Comparison of ENCODE assay signal across 22 mouse cellular contexts in the genomic region with DNA sequence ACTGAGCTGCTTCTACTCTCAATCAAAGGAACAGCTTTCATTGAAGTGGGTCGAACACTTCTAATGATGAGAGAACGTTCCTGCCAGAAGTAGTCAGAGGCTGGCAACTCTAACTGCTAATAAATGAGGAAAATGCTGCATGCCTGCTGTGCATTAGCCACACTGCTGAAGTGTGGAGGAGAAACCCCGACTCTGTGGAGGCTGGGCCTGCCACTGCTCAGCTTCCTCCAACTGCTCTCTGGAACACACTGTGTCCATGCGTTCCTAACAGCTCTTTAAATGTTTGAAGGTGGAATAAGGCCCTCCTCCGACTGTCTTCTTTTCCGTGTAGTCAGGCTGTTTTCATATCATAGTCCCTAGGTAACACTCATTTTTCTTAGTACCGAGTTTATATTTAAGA.
A peak's percentile ranks its signal among the peaks of the same experiment; 100 is the strongest.
DNase-seq lines count a peak whose midpoint lies in the region; ATAC-seq lines count a peak whose summit lies in the region.
"Had no signal": no experiment of that assay in that cellular context is flagged by ENCODE, and none has a peak within 500 bp of the region (broad histone marks: within the 10 kb centered on the region; RNA-seq: fewer than 3 reads in every experiment).

No protein-coding gene starts in this region.

- DNase-seq in frontal cortex, postnatal 14 days (ENCODE audit: low spot score in 2 of 2): no peak
- peak; percentile 7 to 19 for DNase-seq in layer of hippocampus, postnatal 36 days
- DNase-seq in layer of hippocampus, adult 9-11 months: no peak
- DNase-seq in right cerebral cortex, postnatal 36 days (ENCODE audit: low spot score in 2 of 2): peak; percentile 5 to 40
- DNase-seq in right cerebral cortex, postnatal 25 days: no peak
- peak; percentile 11 for DNase-seq in telencephalon, adult 2 months (ENCODE audit: low read depth, low spot score)
- no peak for DNase-seq in lung, postnatal 36 days
- DNase-seq: adrenal gland, adult 2 months; adrenal gland, postnatal 36 days; cerebellum, adult 8-10 months; cerebellum, postnatal 36 days; gastrocnemius, postnatal 14 days; heart, postnatal 4 days; kidney, adult 9 months; kidney, postnatal 10 days; left cerebral cortex, postnatal 4 days; lung, embryonic 14.5 days; lung, postnatal 14 days had no signal

- ATAC-seq in frontal cortex, adult (ENCODE audit: low TSS enrichment): peak; percentile 67; the same call in 1 of the 2 replicates
- ATAC-seq: activated CD4-positive, CD25-positive, alpha-beta regulatory T cell, adult 4 months; intestine, postnatal 0 days; midbrain, embryonic 16.5 days had no signal

Comparison
In these comparisons a context has a peak if more than half of its experiments do, and no peak if none do; other contexts are left out.
1. DNase-seq: peak in layer of hippocampus, postnatal 36 days (2 of 2), right cerebral cortex, postnatal 36 days (2 of 2) and telencephalon, adult 2 months (single experiment); none in frontal cortex, postnatal 14 days (0 of 2), layer of hippocampus, adult 9-11 months (single experiment), right cerebral cortex, postnatal 25 days (single experiment) and lung, postnatal 36 days (single experiment).